In the genomic region with DNA sequence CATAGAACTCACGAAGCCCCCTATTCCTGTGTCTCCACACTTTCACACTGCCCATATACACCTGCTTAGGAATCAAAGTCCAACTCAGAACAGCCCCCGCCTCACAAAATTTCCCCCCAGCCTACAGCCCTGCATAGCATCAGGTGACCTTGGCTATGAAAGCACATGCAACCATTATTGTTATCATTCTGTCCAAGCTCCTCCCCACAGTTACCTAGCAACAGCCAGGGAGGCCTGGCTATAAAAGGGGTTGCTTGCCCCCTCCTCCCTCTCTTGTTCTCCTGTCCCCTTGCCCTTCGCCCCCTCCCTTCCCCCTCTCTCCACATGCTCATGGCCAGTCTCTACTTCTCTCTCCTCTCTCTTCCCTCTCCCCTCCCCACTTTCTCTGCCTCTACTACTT, we compare ENCODE assay signal across 10 mouse cellular contexts.
DNase-seq lines count a peak whose midpoint lies in the region; ATAC-seq lines count a peak whose summit lies in the region.
"Had no signal": no experiment of that assay in that cellular context is flagged by ENCODE, and none has a peak within 500 bp of the region (broad histone marks: within the 10 kb centered on the region; RNA-seq: fewer than 3 reads in every experiment).

No protein-coding gene starts in this region.

- 51% methylated on average over 3 of the region's 3 CpGs for WGBS in hindbrain, embryonic 11.5 days
- WGBS in midbrain, embryonic 15.5 days: 27% methylated on average over 3 of the region's 3 CpGs

- H3K9me3 ChIP-seq in hindbrain, embryonic 11.5 days (ENCODE audit: control insufficient read depth, low read length): no peaks in the 10 kb centered on the region
- no peaks in the 10 kb centered on the region for H3K9me3 ChIP-seq in midbrain, embryonic 15.5 days
- H3K9me3 ChIP-seq: liver, embryonic 15.5 days had no signal

- intact Hi-C loops in heart, postnatal 10 days (cut with DNase I): no loop called here

- no peak overlapping the region for H3K4me3 ChIP-seq in hindbrain, embryonic 11.5 days (ENCODE audit: low read depth, low read length)
- no peak overlapping the region for H3K4me3 ChIP-seq in midbrain, embryonic 15.5 days
- H3K4me3 ChIP-seq: liver, embryonic 15.5 days had no signal

- peak; percentile 59 for DNase-seq in R1 (ENCODE audit: low read depth, low spot score)
- DNase-seq in embryo, embryonic 10.5 days (ENCODE audit: low spot score): peak; percentile 73
- peak; percentile 57 for DNase-seq in hindbrain, embryonic 11.5 days (ENCODE audit: low spot score)
- no peak for DNase-seq in right cerebral cortex, postnatal 4 days
- DNase-seq in cerebellum, postnatal 36 days: no peak
- no peak for DNase-seq in heart, postnatal 10 days
- DNase-seq: heart, postnatal 36 days; thymus, postnatal 25 days had no signal

- H3K27ac ChIP-seq in hindbrain, embryonic 11.5 days (ENCODE audit: low read depth, low read length): no peak overlapping the region
- no peak overlapping the region for H3K27ac ChIP-seq in midbrain, embryonic 15.5 days
- H3K27ac ChIP-seq: liver, embryonic 15.5 days had no signal

- H3K4me1 ChIP-seq in hindbrain, embryonic 11.5 days (replicated peaks; ENCODE audit: control insufficient read depth, insufficient read depth, low read length): peaks cover 4% of the 10 kb centered on the region
- peaks cover 7% of the 10 kb centered on the region for H3K4me1 ChIP-seq in midbrain, embryonic 15.5 days

- no peak overlapping the region for H3K4me2 ChIP-seq in hindbrain, embryonic 11.5 days (replicated peaks; ENCODE audit: low read depth, low read length)
- no peak overlapping the region for H3K4me2 ChIP-seq in midbrain, embryonic 15.5 days
- H3K4me2 ChIP-seq: liver, embryonic 15.5 days had no signal

- no peak overlapping the region for H3K9ac ChIP-seq in hindbrain, embryonic 11.5 days (ENCODE audit: low read depth, low read length)
- no peak overlapping the region for H3K9ac ChIP-seq in midbrain, embryonic 15.5 days
- H3K9ac ChIP-seq: liver, embryonic 15.5 days had no signal

- no peaks in the 10 kb centered on the region for H3K27me3 ChIP-seq in hindbrain, embryonic 11.5 days (ENCODE audit: control insufficient read depth, insufficient read depth, low read length)
- no peaks in the 10 kb centered on the region for H3K27me3 ChIP-seq in midbrain, embryonic 15.5 days (replicated peaks)
- H3K27me3 ChIP-seq: liver, embryonic 15.5 days had no signal

- no peaks in the 10 kb centered on the region for H3K36me3 ChIP-seq in hindbrain, embryonic 11.5 days (ENCODE audit: control insufficient read depth, insufficient read depth, low read length)
- H3K36me3 ChIP-seq in midbrain, embryonic 15.5 days (replicated peaks): no peaks in the 10 kb centered on the region
- H3K36me3 ChIP-seq: liver, embryonic 15.5 days had no signal

- ATAC-seq in hindbrain, embryonic 11.5 days (ENCODE audit: low FRiP score): peak; percentile 85
- ATAC-seq in midbrain, embryonic 15.5 days (replicated peaks): peak; percentile 52

Comparison
In these comparisons a context has a peak if more than half of its experiments do, and no peak if none do; other contexts are left out.
1. DNase-seq: peak in R1 (single experiment), embryo, embryonic 10.5 days (single experiment) and hindbrain, embryonic 11.5 days (single experiment); none in right cerebral cortex, postnatal 4 days (single experiment), cerebellum, postnatal 36 days (0 of 2) and heart, postnatal 10 days (0 of 2).